Mouse (Mus musculus) forebrain, embryonic 12.5 days (tissue): ENCODE measurements around the gene Nnmt. TPM values are rescaled to one million over a fixed set of nuclear protein-coding genes. Genes with fewer than 3 reads are reported as not detected.

Experiments used
- ATAC-seq: fragments of 200-750 bp; cut with Nextera tagmentation; 2 replicates; pipeline ENCODE4 v1.8.0; 2017; ENCODE audit warnings: moderate TSS enrichment; ENCODE audit not compliant: low FRiP score
- H3K27ac ChIP-seq: fragments of 300-500 bp; sonication (generic); 2 replicates; pipeline ENCODE4 v1.5.1; 2016; ENCODE audit warnings: mild to moderate bottlenecking
- H3K27me3 ChIP-seq: fragments of 300-500 bp; sonication (generic); 2 replicates; pipeline ENCODE4 v1.6.1; 2016; ENCODE audit warnings: mild to moderate bottlenecking
- H3K36me3 ChIP-seq: fragments of 300-500 bp; sonication (generic); replicated peaks from 2 replicates; pipeline ENCODE4 v1.6.1; 2016; ENCODE audit warnings: mild to moderate bottlenecking
- H3K4me1 ChIP-seq: fragments of 300-500 bp; sonication (generic); 2 replicates; pipeline ENCODE4 v1.6.1; 2016
- H3K4me2 ChIP-seq: fragments of 300-500 bp; sonication (generic); 2 replicates; pipeline ENCODE4 v1.6.1; 2016; ENCODE audit warnings: mild to moderate bottlenecking, moderate library complexity
- H3K4me3 ChIP-seq: fragments of 300-500 bp; sonication (generic); replicated peaks from 2 replicates; pipeline ENCODE4 v1.5.1; 2016; ENCODE audit warnings: mild to moderate bottlenecking
- H3K9ac ChIP-seq: fragments of 300-500 bp; sonication (generic); 2 replicates; pipeline ENCODE4 v1.6.1; 2016; ENCODE audit warnings: mild to moderate bottlenecking
- H3K9me3 ChIP-seq: fragments of 300-500 bp; sonication (generic); 2 replicates; pipeline ENCODE4 v1.6.1; 2016
- WGBS: fragments of 180-500 bp; shearing (Covaris S2); methylation state at CpG from one replicate; pipeline ENCODE4 v1.1.7; 2016; 5-methylcytosine and 5-hydroxymethylcytosine counted together
- polyA plus RNA-seq: library from polyadenylated mRNA; unstranded; fragments of >200 nt; fragmentation: Nextera tagmentation; extraction: Ambion mirVana; gene quantifications from 2 replicates; pipeline ENCODE4 v1.2.1, GENCODE M21; 2016

Nnmt gene
- polyA plus RNA-seq, 1 experiment from 2014 or later, result 2.1 TPM

DNA sequence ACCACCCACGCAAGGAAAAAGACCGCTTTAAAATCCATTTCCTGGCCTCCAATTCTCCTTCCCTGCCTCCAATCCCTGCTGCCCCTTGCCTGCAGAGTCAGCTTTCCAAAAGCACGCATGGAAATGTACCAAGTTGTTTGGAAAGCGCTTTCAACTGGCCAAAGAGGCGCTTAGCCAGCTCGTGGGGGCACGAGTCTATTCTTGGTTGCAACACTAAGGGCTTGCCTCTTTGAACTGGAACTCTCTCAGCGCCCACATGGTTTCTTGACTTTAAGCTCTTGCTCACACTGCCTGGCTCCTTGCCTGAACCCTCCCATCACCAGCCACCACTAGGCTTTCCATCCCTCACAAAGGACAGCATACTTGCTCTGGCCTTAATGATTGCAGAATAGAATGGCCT is 13.2 kb upstream of the Nnmt start:
- ATAC-seq, result no peak
- 87% methylated on average over 8 of the region's 8 CpGs for WGBS

GRCm38 (mm10) chr9:48617511-48618010 is 12.6 kb upstream of the Nnmt start:
- Histone ChIP-seq H3K36me3 (no peaks in the 10 kb centered on the region), H3K4me1 (peaks cover 6% of the 10 kb centered on the region; the same call in 1 of the 2 replicates), H3K27me3 (peaks cover 10% of the 10 kb centered on the region; the same call in 1 of the 2 replicates), H3K27ac (no peak overlapping the region), H3K4me2 (no peak overlapping the region), H3K9me3 (no peaks in the 10 kb centered on the region), H3K9ac (no peak overlapping the region), H3K4me3 (no peak overlapping the region)
- no peak for ATAC-seq
- WGBS, result 90% methylated on average over 3 of the region's 3 CpGs

More for the DNA sequence above, 13.2 kb upstream of the Nnmt start:
- H3K27ac ChIP-seq, result no peak overlapping the region
- no peak overlapping the region for H3K4me3 ChIP-seq
- H3K36me3 ChIP-seq, result no peaks in the 10 kb centered on the region
- no peak overlapping the region for H3K4me2 ChIP-seq
- peaks cover 10% of the 10 kb centered on the region; the same call in 1 of the 2 replicates for H3K27me3 ChIP-seq
- H3K4me1 ChIP-seq, result peaks cover 6% of the 10 kb centered on the region; the same call in 1 of the 2 replicates
- no peak overlapping the region for H3K9ac ChIP-seq
- no peaks in the 10 kb centered on the region for H3K9me3 ChIP-seq

- H3K9me3 ChIP-seq, result no peaks in the 10 kb centered on the region
- H3K36me3 ChIP-seq, result no peaks in the 10 kb centered on the region
- H3K4me3 ChIP-seq, result no peak overlapping the region
- no peak overlapping the region for H3K9ac ChIP-seq
- H3K4me1 ChIP-seq, result no peaks in the 10 kb centered on the region
- ATAC-seq, result no peak
- H3K4me2 ChIP-seq, result no peak overlapping the region
- WGBS, result 86% methylated on average over 4 of the region's 4 CpGs
- no peak overlapping the region for H3K27ac ChIP-seq
- H3K27me3 ChIP-seq, result 0 out of 2 replicates have a peak, but pooled peaks cover under 1% of the 10 kb centered on the region
Measured at GRCm38 (mm10) chr9:48613221-48613620, 8.3 kb upstream of the Nnmt start.

GRCm38 (mm10) chr9:48612542-48612941 is 7.6 kb upstream of the Nnmt start:
- Histone ChIP-seq H3K9ac (no peak overlapping the region), H3K27ac (no peak overlapping the region), H3K4me1 (no peaks in the 10 kb centered on the region), H3K27me3 (no peaks in the 10 kb centered on the region), H3K4me2 (no peak overlapping the region), H3K36me3 (no peaks in the 10 kb centered on the region), H3K9me3 (no peaks in the 10 kb centered on the region), H3K4me3 (no peak overlapping the region)
- 89% methylated on average over 5 of the region's 5 CpGs for WGBS
- no peak for ATAC-seq

GRCm38 (mm10) chr9:48611032-48611431 is 6.1 kb upstream of the Nnmt start:
- Histone ChIP-seq H3K4me3 (no peak overlapping the region), H3K4me1 (no peaks in the 10 kb centered on the region), H3K36me3 (no peaks in the 10 kb centered on the region), H3K27ac (no peak overlapping the region), H3K9ac (no peak overlapping the region), H3K4me2 (no peak overlapping the region), H3K27me3 (no peaks in the 10 kb centered on the region), H3K9me3 (no peaks in the 10 kb centered on the region)
- ATAC-seq, result no peak
- WGBS, result 45% methylated on average over 1 of the region's 1 CpGs

DNA sequence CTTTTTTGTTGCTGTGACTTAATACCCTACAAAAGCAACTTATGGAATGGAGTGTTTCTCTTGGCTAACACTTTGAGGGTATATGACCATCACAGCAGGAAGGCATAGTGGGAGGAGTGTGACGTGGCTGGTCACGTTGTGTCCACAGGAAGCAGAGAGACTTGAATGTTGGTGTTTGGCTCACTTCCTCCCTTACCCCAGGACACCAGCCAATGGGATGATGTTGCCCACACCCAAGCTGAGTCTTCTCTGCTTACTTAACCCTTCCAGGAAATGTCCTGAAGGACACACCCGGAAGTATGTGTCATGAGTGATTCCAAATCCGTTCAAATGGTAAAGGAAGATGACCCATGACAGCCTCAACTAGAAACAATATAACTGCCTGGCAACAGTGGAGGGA is 4.8 kb upstream of the Nnmt start:
- ATAC-seq, result no peak
- WGBS, result 83% methylated on average over 4 of the region's 4 CpGs

DNA sequence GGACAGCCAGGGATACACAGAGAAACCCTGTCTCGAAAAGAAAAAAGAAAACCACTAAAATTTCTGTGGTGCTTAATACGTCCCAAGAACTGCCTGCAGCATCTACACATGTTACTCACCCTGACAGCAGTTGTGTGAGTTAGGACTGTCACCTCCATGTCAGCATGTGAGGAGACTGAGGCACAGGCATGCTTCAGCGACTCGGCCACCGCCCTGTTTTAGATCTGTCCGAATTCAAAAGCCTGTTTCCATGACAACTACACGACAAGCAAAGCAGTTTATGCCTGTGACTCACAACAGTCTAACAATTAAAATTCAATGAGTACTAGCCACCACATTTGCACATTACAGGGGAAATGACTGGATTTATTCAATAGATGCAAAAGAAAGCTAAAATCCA is 2.5 kb upstream of the Nnmt start:
- Histone ChIP-seq H3K9me3 (no peaks in the 10 kb centered on the region), H3K4me1 (no peaks in the 10 kb centered on the region), H3K4me2 (no peak overlapping the region), H3K27ac (no peak overlapping the region), H3K4me3 (no peak overlapping the region), H3K27me3 (no peaks in the 10 kb centered on the region), H3K9ac (no peak overlapping the region), H3K36me3 (no peaks in the 10 kb centered on the region)
- WGBS, result 34% methylated on average over 7 of the region's 7 CpGs
- ATAC-seq, result no peak

More for the DNA sequence above, 4.8 kb upstream of the Nnmt start:
- no peaks in the 10 kb centered on the region for H3K27me3 ChIP-seq
- no peaks in the 10 kb centered on the region for H3K9me3 ChIP-seq
- H3K4me2 ChIP-seq, result no peak overlapping the region
- no peaks in the 10 kb centered on the region for H3K36me3 ChIP-seq
- H3K4me1 ChIP-seq, result no peaks in the 10 kb centered on the region
- H3K9ac ChIP-seq, result no peak overlapping the region
- H3K4me3 ChIP-seq, result no peak overlapping the region
- H3K27ac ChIP-seq, result no peak overlapping the region

DNA sequence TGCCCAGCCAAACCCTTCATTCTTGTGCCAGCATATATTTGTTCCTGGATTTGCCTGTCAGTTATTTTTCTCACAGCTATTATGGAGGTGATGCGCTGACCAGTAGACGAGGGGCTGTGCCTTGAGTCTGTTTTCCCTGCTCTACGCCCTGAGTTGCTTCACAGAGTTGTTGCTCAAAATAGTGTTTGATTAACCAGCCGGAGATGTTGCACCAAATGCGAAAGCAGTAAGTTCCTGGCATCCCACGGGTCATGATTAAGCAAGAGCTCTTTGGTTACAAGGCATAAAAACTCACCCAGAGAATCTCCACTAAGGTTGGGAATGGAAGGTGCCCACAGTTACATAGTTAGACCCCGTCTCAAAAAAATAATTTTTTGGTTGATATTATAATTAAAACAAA is 1.2 kb upstream of the Nnmt start:
- no peak for ATAC-seq
- Histone ChIP-seq H3K4me3 (no peak overlapping the region), H3K4me2 (no peak overlapping the region), H3K9ac (no peak overlapping the region), H3K27me3 (no peaks in the 10 kb centered on the region), H3K9me3 (no peaks in the 10 kb centered on the region), H3K27ac (no peak overlapping the region), H3K4me1 (no peaks in the 10 kb centered on the region), H3K36me3 (no peaks in the 10 kb centered on the region)
- 90% methylated on average over 7 of the region's 7 CpGs for WGBS

GRCm38 (mm10) chr9:48605697-48606096 is 744 bp upstream of the Nnmt start:
- Histone ChIP-seq H3K27me3 (no peaks in the 10 kb centered on the region), H3K9ac (no peak overlapping the region), H3K9me3 (no peaks in the 10 kb centered on the region), H3K27ac (no peak overlapping the region), H3K4me1 (no peaks in the 10 kb centered on the region), H3K36me3 (no peaks in the 10 kb centered on the region), H3K4me2 (no peak overlapping the region), H3K4me3 (no peak overlapping the region)
- 90% methylated on average over 5 of the region's 5 CpGs for WGBS
- no peak for ATAC-seq

GRCm38 (mm10) chr9:48604226-48604625 is 727 bp downstream of the Nnmt start:
- no peak for ATAC-seq
- no peaks in the 10 kb centered on the region for H3K27me3 ChIP-seq
- WGBS, result 58% methylated on average over 1 of the region's 1 CpGs
- no peaks in the 10 kb centered on the region for H3K36me3 ChIP-seq
- no peak overlapping the region for H3K27ac ChIP-seq
- H3K9me3 ChIP-seq, result no peaks in the 10 kb centered on the region
- no peaks in the 10 kb centered on the region for H3K4me1 ChIP-seq
- H3K4me3 ChIP-seq, result no peak overlapping the region
- H3K4me2 ChIP-seq, result no peak overlapping the region
- no peak overlapping the region for H3K9ac ChIP-seq

GRCm38 (mm10) chr9:48600881-48601280 is 4.1 kb downstream of the Nnmt start:
- Histone ChIP-seq H3K36me3 (no peaks in the 10 kb centered on the region), H3K27me3 (no peaks in the 10 kb centered on the region), H3K9ac (no peak overlapping the region), H3K4me1 (no peaks in the 10 kb centered on the region), H3K27ac (no peak overlapping the region), H3K4me2 (no peak overlapping the region), H3K4me3 (no peak overlapping the region), H3K9me3 (no peaks in the 10 kb centered on the region)
- no peak for ATAC-seq
- WGBS, result 84% methylated on average over 9 of the region's 9 CpGs

GRCm38 (mm10) chr9:48600066-48600465 is 4.9 kb downstream of the Nnmt start:
- Histone ChIP-seq H3K36me3 (no peaks in the 10 kb centered on the region), H3K9me3 (no peaks in the 10 kb centered on the region), H3K4me1 (no peaks in the 10 kb centered on the region), H3K9ac (no peak overlapping the region), H3K4me2 (no peak overlapping the region), H3K27ac (no peak overlapping the region), H3K27me3 (0 out of 2 replicates have a peak, but pooled peaks cover 5% of the 10 kb centered on the region), H3K4me3 (no peak overlapping the region)
- 61% methylated on average over 2 of the region's 2 CpGs for WGBS
- ATAC-seq, result no peak

DNA sequence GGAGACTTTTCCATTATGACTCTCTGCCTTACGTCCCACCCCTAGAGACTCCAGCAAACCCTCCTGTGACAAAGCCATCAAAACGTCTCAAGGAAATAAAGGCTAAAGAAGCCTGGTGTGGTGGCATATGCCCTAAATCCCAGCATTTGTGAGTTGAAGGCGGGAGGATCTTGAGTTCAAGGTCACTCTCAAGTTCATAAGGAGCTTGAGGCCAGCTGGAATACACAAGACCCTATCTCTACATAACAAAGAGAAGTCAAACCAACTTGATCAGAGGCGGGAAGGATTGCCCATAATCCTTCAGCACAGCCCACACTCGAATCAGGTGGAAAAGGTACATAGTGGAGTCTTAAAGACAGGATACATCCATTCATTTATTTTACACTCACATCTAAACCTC is 7.5 kb downstream of the Nnmt start:
- H3K9me3 ChIP-seq, result no peaks in the 10 kb centered on the region
- H3K27ac ChIP-seq, result no peak overlapping the region
- WGBS, result 82% methylated on average over 5 of the region's 5 CpGs
- ATAC-seq, result no peak
- no peak overlapping the region for H3K4me2 ChIP-seq
- H3K9ac ChIP-seq, result no peak overlapping the region
- no peaks in the 10 kb centered on the region for H3K36me3 ChIP-seq
- no peaks in the 10 kb centered on the region for H3K4me1 ChIP-seq
- H3K4me3 ChIP-seq, result no peak overlapping the region
- 0 out of 2 replicates have a peak, but pooled peaks cover 8% of the 10 kb centered on the region for H3K27me3 ChIP-seq
